Mouse (Mus musculus): ENCODE data around the gene Tm2d1.

DNA sequence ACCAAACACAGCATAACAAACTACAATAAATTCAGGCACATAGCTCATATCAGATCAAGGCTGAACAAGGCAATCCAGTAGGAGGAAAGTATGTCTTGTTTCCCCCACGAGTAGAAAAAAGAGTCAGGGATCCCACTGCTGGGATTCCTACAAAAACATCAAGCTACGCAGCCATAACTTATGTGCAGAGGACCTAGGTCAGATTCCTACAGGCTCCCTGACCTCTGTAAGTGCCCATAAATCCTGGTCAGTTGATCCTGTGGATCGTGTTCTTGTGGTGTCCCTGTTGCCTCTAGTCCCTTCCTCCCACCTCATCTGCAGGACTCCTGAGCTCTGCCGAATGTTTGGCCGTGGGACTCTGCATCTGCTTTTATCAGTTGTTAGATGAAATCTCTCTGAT, 1.9 kb upstream of the Tm2d1 start:
- TF ChIP-seq CTCF (IDR thresholded peaks at IDR 0.05; ENCODE audit: borderline replicate concordance, extremely low read depth, insufficient read depth, insufficient read length) (no peak), POLR2A (IDR thresholded peaks at IDR 0.05; ENCODE audit: borderline replicate concordance, extremely low read depth, insufficient read depth, insufficient read length, poor library complexity, severe bottlenecking) (no peak)

Measured in brain, embryonic 14.5 days (tissue).